Mouse (Mus musculus) cerebellum, adult 9-10 months (tissue): ENCODE data around the gene Map3k21.
A peak's percentile ranks its signal among the peaks of the same experiment; 100 is the strongest.

ENCODE experiments used
- DNase-seq: peaks from one replicate; pipeline ENCODE4 v3.0.0; 2022

Map3k21 gene

DNA sequence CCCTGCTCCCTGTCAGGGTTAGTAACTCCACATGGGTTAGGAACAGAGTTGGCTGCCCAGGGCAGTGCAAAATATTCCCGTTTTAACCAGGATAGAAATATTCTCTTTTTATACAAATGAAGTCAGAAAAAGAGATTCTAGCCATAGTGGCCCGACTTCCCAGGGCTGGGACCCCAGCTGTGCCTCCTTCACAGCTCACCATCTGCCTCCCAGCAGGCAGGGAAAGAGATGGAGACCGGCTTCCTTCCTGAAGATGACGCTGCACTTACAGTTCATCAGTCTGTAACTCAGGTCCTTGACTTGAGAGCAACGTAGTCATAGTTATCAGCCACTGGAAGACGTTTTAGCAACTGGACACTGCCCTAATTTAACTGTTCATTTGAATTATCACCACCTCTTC lies 70.6 kb downstream of the Map3k21 start:
- peak; percentile 70 for DNase-seq

DNA sequence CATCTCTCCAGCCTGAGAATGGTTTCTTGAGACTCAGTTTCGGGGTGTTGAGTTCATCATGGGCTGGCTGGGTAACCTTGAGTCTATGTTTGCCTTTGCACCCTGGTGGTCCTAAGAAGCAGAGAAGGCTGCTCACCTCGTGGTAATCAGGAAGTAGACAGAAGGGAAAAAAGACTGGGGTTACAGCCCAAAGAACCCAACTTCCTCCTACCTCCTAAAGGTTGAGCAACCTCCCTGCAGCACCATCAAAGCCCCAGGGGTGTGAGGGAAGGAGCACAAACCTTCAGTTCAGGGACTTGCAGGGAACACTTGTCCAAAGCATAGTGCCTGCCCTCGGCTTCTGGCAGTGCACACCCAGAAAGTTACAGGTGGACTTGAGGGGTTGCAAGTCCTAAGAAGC lies 73.3 kb downstream of the Map3k21 start:
- no peak for DNase-seq

DNA sequence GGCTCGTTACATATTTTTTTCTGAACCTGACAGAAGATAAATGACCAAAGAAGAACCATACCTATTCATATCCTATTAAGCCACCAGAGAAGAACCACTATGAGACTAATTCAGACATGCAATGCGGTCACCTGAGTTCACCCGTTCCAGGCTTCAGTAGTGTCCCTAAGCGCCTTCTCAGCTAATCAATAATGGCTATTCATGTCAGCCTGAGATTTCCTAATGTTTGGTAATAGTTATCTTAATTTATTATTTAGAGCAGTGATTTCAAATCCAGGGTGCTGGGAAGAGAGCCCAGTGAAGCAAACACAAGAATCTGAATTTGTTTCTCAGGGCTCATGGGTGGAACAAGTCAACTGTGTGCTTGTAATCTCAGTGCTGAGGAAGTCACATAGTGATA lies 73.9 kb downstream of the Map3k21 start:
- DNase-seq, result no peak

DNA sequence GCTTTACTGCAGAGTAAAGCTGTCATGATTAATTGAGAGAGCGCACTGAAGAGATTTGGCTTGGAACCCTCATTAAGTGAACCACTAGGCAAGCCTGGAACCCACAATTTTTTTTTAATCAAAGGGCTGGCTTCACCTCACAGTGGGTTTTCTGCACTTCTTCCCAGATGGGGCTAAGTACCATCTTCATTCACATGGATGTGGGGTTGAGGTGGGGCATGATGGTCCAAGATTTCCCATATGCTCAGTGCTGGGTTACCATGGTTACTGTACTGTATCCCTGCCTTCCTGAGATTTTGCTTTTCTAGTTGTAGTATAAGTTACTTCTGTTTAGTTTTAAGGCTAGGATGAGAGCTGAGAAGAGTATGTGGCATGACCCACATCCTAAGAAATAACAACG lies 75.1 kb downstream of the Map3k21 start:
- DNase-seq, result no peak

DNA sequence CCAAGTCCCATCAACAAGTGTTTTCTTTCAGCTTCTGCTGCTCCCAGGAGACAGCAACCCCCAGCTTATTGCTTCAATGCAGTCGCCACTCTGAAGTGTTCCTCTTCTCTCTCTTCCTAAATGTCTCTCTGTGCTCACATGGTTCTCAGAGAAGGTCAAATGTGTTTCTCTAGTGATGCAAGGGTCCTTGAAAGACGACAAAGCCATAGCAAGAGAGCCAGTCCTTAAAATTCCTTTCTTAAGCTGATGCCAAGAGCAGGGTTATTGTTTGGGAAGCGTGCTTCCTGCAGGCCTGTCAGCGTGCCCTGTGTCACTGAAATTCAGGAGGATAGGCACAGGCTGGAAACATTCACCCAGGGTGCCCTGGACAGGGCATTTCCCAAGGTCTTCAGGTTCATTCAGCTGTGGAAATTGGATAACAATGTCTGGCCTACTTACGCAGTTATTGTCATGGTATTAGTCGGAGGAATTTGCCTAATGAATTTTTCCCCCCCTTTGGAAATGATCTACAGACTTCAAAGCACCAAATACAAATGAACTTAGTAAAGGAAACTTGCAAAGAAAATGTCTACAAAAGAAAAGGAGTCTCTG lies 76.8 kb downstream of the Map3k21 start:
- no peak for DNase-seq

DNA sequence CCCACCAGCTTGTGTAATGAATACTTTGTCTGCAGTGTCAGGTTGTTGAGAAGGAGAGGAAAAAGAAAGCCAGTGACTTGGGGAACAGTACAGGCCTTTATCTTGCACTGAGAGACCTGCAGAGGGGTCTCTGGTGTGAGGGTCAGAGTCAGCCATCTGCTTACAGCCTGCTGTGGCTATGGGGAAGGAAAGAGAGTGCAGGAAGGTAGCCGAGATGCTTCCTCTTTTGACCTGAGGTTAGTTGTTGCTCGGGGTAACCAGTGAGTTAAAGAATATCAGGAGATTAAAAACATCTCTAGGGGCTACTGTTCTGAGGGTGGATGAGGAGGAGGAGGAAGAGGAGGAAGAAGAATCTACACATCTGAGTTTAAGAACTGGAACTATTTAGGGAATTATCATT lies 77.7 kb downstream of the Map3k21 start:
- no peak for DNase-seq

DNA sequence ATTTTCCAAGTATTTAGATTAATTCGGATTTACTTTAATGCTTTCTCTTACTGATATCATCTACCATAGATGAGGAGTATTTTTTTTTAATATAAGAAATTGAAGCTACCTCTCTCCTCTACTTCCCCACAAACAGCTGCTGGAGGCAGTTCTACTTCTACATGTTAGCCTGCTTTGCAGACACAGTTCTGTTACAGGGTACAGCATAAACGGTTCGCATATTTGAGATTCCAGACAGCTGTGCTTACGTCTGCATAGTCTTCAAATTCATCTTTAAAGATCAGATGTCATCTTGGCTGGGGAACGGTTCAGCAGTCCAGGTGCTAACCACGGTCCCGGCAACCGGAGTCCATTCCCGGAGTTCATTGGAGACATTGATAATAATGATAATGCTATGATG lies 83.4 kb downstream of the Map3k21 start:
- no peak for DNase-seq

DNA sequence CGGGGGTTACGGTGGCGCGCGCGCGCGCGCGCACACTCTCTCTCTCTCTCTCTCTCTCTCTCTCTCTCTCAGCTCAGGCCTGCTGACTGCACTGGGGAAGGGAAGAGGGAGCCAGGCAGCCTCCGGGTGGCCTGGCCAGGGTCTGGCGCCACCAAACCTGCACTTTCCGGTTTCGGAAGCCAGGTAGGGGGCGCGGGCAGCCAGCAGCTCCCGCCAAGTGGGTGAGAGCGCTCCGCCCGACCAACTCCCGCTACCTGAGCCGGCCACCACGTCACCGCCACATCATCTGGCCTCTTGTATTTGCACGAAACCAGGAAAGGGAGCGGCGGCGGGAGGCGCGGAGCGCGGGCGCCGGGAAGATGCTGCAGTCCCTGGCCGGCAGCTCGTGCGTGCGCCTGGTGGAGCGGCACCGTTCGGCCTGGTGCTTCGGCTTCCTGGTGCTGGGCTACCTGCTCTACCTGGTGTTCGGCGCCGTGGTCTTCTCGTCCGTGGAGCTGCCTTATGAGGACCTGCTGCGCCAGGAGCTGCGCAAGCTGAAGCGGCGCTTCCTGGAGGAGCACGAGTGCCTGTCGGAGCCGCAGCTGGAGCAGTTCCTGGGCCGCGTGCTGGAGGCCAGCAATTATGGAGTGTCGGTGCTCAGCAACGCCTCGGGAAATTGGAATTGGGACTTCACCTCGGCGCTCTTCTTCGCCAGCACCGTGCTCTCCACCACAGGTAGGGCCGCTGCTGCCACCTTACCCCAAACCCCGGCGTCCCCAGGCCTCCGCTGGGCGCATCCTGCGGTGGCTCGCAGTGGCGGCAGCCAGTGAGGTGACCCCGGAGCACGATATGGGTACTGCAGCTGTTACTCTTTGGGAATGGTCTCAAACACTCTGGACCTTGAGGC lies 85.1 kb downstream of the Map3k21 start, which contains the start of gene Kcnk1:
Gene Kcnk1 (plus strand): TSS at position 70 of the 886 bp plus-strand sequence.
- DNase-seq, result peak; percentile 91

DNA sequence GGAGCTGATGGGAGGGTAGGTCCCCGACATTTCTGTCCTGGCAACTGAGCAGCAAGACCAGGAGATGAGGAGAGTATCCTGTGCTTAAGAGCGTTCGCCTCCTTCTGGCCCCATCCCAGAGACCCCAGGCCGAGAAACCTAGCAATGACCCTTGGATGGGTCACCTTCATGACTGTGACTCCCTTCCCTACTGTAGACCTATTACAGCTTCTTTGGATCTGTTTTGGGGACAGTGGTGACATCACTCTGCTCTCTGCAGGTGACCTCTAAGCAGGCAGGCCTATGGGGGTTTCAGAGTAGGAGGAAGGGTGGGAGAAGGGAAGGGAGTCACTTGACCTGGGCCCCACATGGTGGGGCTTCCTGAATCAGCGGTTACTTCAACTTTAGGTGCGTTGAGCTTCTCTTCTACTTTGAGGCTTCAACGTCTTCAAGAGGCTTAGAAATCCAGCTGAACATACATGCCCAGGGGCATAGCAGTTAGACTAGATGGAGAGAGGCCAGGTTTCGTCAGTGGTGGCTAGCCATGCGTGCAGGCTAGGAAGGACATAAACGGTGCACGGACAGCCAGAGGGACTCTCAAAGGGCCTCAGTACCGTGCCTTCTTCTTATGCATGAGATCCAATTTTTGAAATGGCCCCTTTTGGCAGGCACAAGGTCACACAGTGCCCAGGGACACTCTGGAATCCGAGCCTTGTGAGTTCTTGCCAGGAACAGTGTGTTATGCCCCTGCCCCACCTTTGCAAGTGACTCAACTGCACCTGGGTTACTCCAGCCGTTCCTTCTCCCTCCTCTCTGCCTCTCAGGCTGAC lies 86.0 kb downstream of the Map3k21 start:
- DNase-seq, result peak; percentile 80

DNA sequence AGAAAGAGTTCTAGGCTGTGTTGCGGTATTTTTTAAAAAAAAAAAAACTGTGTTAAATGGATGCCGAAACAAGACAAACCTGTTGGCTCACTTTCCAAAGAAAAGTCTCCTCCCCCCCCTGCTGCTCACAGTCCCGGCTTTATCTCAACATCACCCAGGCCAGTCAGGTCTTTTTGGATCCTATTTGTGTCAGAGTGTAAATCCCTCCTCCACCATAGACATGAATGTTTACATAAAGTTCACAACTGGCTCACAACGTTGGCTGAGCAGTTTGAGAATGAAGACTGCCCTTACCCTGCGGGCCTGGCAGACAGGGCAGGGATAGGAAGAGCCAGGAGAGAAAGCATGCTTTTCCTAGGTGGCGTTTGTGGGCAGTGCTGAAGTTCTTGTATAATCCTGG lies 86.7 kb downstream of the Map3k21 start:
- DNase-seq, result no peak
